Mouse (Mus musculus) thymus, postnatal 0 days (tissue): ENCODE results near the gene Wbp2. TPM values are rescaled to one million over a fixed set of nuclear protein-coding genes. Genes with fewer than 3 reads are reported as not detected.

Experiments used
- DNase-seq: peaks from one replicate; pipeline ENCODE4 v3.0.0-alpha.2; 2015; ENCODE audit warnings: low spot score
- polyA plus RNA-seq: library from polyadenylated mRNA; unstranded; fragments of >200 nt; fragmentation: Nextera tagmentation; extraction: Ambion mirVana; gene quantifications from 2 replicates; pipeline ENCODE4 v1.2.1, GENCODE M21; 2015

The Wbp2 gene
- polyA plus RNA-seq, 1 experiment from 2014 or later: 75.1 TPM

DNA sequence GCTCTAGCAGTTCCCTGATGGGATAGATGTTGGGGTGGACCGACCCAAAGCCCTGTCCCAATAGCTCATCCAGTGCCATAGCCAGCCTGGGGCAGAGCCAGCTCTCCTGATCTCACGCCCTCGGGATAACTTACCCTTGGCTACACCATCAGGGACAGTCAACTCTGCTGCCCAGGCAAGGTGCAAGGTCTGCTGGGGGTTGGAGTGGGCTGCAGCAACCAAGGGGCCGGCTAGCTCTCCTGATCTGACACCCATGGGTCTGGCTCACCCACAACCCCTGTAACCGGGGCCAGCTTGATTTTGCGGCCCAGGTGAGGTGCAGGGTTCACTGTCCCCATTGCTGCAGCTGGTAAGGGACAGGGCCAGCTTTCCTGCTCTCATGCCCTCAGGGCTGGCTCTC lies 4.8 kb upstream of the Wbp2 start:
- no peak for DNase-seq

GRCm38 (mm10) chr11:116089545-116089944 lies 2.8 kb upstream of the Wbp2 start:
- DNase-seq: no peak

DNA sequence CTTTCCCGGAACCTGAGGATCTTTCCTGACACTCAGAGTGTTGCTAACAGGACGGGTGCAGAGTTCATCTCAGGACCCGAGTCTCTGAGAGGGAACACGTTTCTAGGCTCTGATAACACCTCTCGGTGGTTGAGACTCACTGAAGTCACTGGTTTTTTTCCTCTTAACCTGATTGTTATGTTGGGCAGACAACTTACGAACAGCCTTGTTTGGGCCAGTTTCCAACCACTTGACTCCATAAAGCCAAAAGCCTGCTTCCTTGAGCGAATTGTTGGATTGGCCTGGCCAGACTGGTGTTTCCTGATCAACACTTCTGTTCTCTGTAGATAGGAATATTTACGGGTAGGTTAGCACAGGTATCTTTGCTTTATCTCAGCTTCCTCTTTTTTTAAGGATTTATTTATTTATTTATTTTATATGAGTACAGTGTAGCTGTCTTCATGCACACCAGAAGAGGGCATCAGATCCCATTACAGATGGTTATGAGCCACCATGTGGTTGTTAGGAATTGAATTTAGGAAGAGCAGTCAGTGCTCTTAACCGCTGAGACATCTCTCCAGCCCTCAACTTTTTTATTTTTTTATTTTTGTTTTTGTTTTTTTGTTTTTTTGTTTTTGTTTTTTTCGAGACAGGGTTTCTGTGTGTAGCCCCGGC lies 2.1 kb upstream of the Wbp2 start:
- DNase-seq: no peak

DNA sequence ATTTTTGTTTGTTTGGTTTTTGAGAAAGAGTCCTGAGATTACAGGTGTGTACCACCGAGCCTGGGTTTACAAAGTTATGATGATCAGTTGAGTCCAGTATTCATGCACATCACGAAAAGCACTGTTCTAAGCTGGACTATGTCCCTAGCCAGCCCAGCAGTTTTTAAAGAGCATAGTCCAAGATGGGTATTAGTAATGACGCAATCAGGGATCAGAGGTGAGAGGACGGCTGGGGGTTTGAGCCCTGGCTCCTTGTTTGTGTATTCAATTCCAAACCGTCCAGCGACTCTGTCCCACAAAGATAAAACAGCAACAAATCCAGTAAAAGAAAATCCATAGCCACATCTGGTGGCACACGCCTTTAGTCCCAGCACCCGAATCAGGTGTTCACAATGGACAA lies 1.4 kb upstream of the Wbp2 start:
- no peak for DNase-seq

GRCm38 (mm10) chr11:116087194-116088130 lies 667 bp upstream of the Wbp2 start:
- peak; percentile 90 for DNase-seq

DNA sequence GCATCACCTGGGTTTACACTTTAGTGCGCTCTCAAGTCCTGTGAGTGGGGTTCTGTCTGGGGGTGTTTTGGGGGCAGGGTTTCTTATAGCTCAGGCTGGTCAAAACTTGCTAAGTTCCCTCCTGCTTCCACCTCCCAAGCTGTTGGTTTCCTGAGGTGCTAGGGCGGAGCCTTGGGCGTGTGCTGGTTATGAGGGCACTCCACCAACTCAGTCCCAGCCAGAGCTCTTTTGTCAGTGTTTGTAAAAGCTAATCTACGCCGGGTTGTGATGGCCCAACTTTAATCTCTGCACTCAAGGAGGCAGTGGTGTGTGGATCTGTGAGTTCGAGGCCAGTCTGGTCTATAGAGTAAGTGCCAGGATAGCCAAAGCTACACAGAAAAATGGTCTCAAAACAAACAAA lies 2.6 kb downstream of the Wbp2 start:
- DNase-seq: no peak

DNA sequence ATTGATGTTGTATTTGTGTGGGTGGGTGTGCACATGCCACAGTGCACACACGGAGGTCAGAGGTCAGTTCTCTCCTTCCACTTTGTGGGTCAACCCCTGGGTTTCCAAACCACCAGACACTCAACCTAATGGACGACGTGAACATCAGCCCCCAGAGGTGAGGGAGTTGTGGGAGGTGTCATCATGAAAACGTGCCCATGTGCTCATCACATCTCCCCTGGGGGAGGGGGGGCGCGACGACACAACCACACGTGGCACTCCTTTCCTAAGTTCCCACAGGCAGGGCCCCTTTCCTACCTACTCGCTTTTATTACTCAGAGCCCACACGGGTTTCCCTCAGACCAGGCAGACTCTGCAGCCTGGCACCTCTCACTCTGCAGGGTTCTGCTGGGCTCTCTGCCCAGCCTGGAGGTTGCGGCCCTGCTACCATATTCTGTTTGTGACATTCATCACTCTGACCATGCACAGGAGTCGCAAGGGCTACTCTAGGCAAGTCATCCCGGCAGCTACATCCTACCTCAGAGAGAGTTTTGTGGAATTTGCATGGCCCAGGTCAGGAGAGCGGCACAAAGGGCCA lies 3.6 kb downstream of the Wbp2 start:
- no peak for DNase-seq

- DNase-seq: peak; percentile 75
Observed at GRCm38 (mm10) chr11:116081081-116081480, 5.7 kb downstream of the Wbp2 start.

- DNase-seq: no peak
Observed at GRCm38 (mm10) chr11:116079511-116079910, 7.3 kb downstream of the Wbp2 start.

GRCm38 (mm10) chr11:116078676-116079320 lies 8.0 kb downstream of the Wbp2 start:
- DNase-seq: no peak

DNA sequence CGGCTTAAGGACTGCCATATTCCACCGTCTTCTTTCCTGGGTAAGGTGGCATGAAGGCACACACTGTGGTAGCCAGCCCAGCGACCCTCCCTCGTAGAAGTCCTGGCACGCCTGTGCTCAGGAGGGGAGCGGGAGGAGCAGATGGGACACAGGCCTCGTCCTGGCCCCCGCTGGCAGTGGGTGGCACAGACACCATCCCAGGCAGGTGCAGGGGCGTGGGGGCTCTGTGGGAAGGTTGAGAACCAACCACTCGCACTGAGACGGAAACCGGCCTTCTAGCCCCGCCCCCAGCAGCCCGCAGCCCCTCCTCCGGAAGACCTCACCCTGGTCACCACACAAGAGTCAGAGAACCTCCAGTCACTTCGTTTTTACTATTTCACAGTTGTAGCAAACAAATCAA lies 8.6 kb downstream of the Wbp2 start:
- DNase-seq: peak; percentile 91

DNA sequence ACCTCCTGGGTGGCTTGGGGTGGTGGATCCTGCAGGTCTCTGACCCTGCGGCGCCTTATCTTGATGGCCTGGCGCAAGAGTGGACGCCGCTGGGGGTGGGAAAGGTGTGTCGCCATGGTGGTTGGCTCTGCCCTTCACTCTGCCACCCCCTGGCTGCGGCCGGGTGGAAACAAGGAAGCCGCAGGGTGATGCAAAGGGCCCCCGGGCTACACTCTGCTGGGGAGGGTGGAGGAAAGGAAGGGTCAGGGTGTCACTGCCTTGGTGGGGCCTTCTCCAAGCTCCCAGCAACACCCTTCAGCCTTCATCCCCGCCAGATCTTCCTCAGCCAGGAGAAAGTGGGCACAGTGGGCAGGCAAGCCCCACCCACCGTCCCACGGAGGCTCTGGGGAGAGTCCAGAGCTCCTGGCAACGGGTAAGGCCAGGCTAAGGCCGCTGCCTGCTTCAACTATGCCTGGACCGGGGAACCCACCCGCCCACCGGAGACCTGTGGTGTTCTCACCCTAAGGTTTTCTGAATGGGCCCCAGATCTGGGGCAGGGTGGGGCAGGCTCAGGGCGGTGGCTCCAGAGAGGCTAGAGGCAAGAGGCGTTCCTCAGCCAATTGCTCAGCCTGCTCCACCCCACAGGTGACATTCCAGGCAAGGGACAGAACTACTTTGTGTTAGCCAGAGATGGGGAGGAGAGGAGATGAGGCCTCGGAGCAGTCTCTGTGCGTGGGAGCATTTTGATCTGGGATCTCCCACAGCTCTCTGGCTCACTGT lies 9.2 kb downstream of the Wbp2 start, which contains the start of gene Unc13d:
TSS of gene Unc13d (minus strand) at position 516 of the 759 bp plus-strand sequence.
- DNase-seq: peak; percentile 55

DNA sequence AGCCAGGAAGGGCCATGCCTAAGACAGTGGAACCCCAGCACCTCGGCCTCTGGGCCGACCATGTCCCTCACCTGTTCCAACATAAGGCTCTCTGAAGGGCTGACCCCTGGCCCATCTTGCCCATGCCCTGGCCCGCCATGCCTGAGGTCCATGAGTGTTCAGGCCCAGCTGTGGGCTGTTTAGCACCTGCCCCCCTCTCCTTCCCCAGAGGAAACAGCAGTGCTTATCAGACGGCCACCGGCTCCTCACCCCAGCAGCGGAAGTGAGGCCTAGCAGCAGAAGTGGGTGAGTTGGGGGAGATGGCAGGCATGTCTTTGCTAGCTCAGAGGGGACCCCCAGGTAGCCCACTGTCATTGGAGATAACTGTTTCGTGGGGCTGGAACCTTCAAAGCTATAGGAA lies 10.0 kb downstream of the Wbp2 start:
- peak; percentile 73 for DNase-seq

DNA sequence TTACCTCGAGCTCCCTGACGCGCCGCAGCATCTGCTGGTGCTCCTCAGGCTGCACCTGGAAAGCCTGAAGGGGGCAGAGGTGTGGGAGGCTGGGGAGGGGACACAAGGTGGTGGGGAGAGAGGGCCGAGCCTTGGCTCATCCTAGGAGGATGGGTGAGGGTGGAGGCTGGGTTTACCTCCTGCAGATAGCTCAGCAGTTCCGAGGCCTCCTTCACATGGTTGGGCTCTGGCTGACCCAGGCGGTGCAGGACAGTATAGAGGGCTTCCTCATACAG lies 10.6 kb downstream of the Wbp2 start:
- DNase-seq: no peak

GRCm38 (mm10) chr11:116075539-116076265 lies 11.1 kb downstream of the Wbp2 start:
- DNase-seq: no peak

DNA sequence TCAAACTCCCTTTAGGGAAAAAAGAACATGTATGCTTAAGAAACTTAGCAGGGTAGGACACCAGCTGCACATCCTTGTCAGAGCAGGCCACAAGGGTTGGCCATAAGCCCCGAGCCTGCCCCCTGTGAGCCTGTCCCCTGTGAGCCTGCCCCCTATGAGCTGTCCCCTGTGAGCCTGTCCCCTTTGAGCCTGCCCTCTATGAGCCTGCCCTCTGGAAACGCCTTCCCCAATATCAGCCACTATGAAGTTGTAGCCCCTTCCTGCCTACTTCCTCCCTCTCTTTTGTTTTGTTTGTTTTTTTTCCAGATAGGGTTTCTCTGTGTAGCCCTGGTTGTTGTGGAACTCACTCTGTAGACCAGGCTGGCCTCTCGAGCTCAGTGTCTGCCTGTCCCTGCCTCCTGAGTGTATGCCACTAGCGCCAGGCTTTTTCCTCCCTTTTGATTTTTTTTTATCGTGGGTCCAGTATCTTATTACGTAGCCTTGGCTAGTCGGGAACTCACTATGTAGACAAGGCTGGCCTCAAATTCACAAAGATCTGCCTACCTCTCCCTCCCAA lies 12.3 kb downstream of the Wbp2 start:
- no peak for DNase-seq

DNA sequence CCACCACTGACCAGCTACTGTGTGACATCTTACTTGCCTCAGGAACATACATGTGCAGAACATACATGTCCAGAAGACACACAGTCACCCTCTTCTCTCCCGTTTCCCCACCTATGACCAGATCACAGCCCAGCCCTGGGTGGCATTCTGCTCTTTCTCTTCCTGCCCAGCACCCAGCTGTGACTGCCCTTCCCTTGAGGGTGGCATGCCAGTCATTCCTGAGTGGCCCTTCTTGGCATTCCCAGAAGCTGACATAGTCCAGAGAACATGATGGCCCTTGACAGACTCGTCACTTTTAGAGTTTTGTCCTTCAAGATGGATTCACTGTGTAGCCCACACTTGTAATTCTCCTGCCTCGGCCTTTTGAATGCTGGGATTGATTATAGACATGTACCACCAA lies 14.2 kb downstream of the Wbp2 start:
- no peak for DNase-seq

DNA sequence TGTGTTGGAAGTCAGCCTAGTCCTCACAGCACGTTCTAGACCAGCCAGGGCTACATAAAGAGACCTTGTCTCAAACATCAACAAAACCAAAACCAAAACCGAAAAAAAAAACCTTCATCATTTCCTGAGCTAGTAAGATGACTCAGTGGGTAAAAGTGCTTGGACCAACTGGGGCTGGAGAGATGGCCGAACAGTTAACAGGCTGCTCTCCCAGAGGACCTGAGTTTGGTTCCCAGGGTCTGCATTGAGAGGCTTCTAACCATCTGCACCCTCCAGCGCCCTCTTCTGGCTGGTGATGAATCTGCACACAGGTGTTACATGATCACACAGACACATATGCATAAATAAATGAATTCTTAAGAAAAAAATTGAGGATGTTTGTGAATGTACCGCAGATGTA lies 15.3 kb downstream of the Wbp2 start:
- peak; percentile 58 for DNase-seq

DNA sequence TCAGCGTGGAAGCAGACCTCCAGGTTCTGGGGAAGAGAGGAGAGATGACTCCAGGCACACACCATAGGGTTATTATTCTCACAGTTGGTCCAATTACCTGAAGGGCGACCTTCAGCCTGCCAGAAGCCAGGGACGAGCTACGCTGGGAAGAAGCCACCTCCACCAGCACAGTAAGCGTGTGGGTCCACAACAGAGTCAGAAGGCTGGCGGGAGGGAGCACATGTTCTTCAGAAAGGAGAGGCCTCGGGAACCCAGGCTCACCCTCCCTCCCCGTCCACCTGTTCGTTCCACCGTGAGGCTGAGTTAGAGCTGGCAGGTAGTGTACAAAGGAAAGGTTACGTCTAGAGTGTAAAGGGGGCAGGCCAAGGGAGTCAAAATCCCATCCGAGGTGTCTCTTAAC lies 21.4 kb downstream of the Wbp2 start:
- DNase-seq: no peak

- DNase-seq: no peak
Observed at GRCm38 (mm10) chr11:116064187-116064867, 22.5 kb downstream of the Wbp2 start.
